Mouse (Mus musculus): Measurements from ENCODE around the gene Adprhl1. TPM values are rescaled to one million over a fixed set of nuclear protein-coding genes. Genes with fewer than 3 reads are reported as not detected.

Gene Adprhl1
- not detected in 2 replicates for polyA plus RNA-seq (2012; rRNA removed; ENCODE audit: low replicate concordance)

GRCm38 (mm10) chr8:13254019-13254418 lies at the start of gene Adprhl1:
Gene Adprhl1 (minus strand): TSS chr8:13254162.

GRCm38 (mm10) chr8:13287692-13288623 lies 34.0 kb upstream of the Adprhl1 start, which contains the start of the genes Dcun1d2 and Tmco3:
Gene Dcun1d2 (minus strand): TSS chr8:13288131.
Gene Tmco3 (plus strand): TSS chr8:13288190.

GRCm38 (mm10) chr8:13200301-13201012 lies 53.5 kb downstream of the Adprhl1 start, which contains the start of gene Grtp1:
Gene Grtp1 (minus strand): TSS chr8:13200620.

Other genes with a start within 250 kb of the Adprhl1 start
- 0.08 and 0.09 TPM in 2 replicates for gene F7, start 228.1 kb downstream of the Adprhl1 start, polyA plus RNA-seq (2012; rRNA removed; ENCODE audit: low replicate concordance)
- 0.64 and 0.95 TPM in 2 replicates for gene F10, start 216.9 kb downstream of the Adprhl1 start, polyA plus RNA-seq (2012; rRNA removed; ENCODE audit: low replicate concordance)
- 21.5 and 23.6 TPM in 2 replicates for gene Proz, start 193.2 kb downstream of the Adprhl1 start, polyA plus RNA-seq (2012; rRNA removed; ENCODE audit: low replicate concordance)
- gene Pcid2, start 148.7 kb downstream of the Adprhl1 start, polyA plus RNA-seq (2012; rRNA removed; ENCODE audit: low replicate concordance) = 13.3 and 14.6 TPM in 2 replicates
- gene Cul4a, start 148.5 kb downstream of the Adprhl1 start, polyA plus RNA-seq (2012; rRNA removed; ENCODE audit: low replicate concordance) = 26.2 and 27.9 TPM in 2 replicates
- gene Lamp1, start 95.0 kb downstream of the Adprhl1 start, polyA plus RNA-seq (2012; rRNA removed; ENCODE audit: low replicate concordance) = 250 and 529 TPM in 2 replicates
- 25.9 and 43.3 TPM in 2 replicates for gene Grtp1, start 53.5 kb downstream of the Adprhl1 start, polyA plus RNA-seq (2012; rRNA removed; ENCODE audit: low replicate concordance)
- gene Dcun1d2, start 34.0 kb upstream of the Adprhl1 start, polyA plus RNA-seq (2012; rRNA removed; ENCODE audit: low replicate concordance) = 6.5 and 10.2 TPM in 2 replicates
- 27.8 and 28.0 TPM in 2 replicates for gene Tmco3, start 34.0 kb upstream of the Adprhl1 start, polyA plus RNA-seq (2012; rRNA removed; ENCODE audit: low replicate concordance)
- 11.5 and 16.6 TPM in 2 replicates for gene Tfdp1, start 84.6 kb upstream of the Adprhl1 start, polyA plus RNA-seq (2012; rRNA removed; ENCODE audit: low replicate concordance)
- gene Atp4b, start 142.7 kb upstream of the Adprhl1 start, polyA plus RNA-seq (2012; rRNA removed; ENCODE audit: low replicate concordance) = 0.15 and 0.43 TPM in 2 replicates
- not detected in 2 replicates for gene Grk1, start 150.9 kb upstream of the Adprhl1 start, polyA plus RNA-seq (2012; rRNA removed; ENCODE audit: low replicate concordance)
- gene Tmem255b, start 181.0 kb upstream of the Adprhl1 start, polyA plus RNA-seq (2012; rRNA removed; ENCODE audit: low replicate concordance) = 10.1 and 11.1 TPM in 2 replicates
- gene Gas6, start 240.3 kb upstream of the Adprhl1 start, polyA plus RNA-seq (2012; rRNA removed; ENCODE audit: low replicate concordance) = 48.5 and 55.4 TPM in 2 replicates

All from duodenum, adult 2 months (tissue).